Mouse (Mus musculus) heart, embryonic 14.5 days (tissue): Measurements from ENCODE around the gene Plagl1. TPM values are rescaled to one million over a fixed set of nuclear protein-coding genes. Genes with fewer than 3 reads are reported as not detected.

ENCODE experiments used
- ATAC-seq: fragments of 200-750 bp; cut with Nextera tagmentation; 2 replicates; pipeline ENCODE4 v1.8.0; 2017; ENCODE audit warnings: low read depth, moderate TSS enrichment; ENCODE audit not compliant: insufficient number of reproducible peaks, insufficient read depth, low FRiP score
- H3K27ac ChIP-seq, 2 experiments: fragments of 200-500 bp in 1 of 2; fragments of 300-500 bp in 1 of 2; sonication (generic) in 1 of 2; replicated peaks in 1 of 2; 2 replicates each; pipeline ENCODE4 v1.5.1; 2012 to 2014; ENCODE audit warnings: low read depth in 2 of 2, low read length in 2 of 2, control low read depth in 1 of 2, mild to moderate bottlenecking in 1 of 2, mixed read lengths in 1 of 2; ENCODE audit not compliant: control insufficient read depth in 1 of 2, insufficient read depth in 1 of 2
- H3K27me3 ChIP-seq: fragments of 300-500 bp; sonication (generic); 2 replicates; pipeline ENCODE4 v1.6.1; 2014; ENCODE audit warnings: mild to moderate bottlenecking, low read length, control low read depth; ENCODE audit not compliant: control insufficient read depth, insufficient read depth
- H3K36me3 ChIP-seq: fragments of 300-500 bp; sonication (generic); 2 replicates; pipeline ENCODE4 v1.6.1; 2014; ENCODE audit warnings: mild to moderate bottlenecking, control low read depth, low read length, mixed read lengths; ENCODE audit not compliant: control insufficient read depth, insufficient read depth
- H3K4me1 ChIP-seq, 2 experiments: fragments of 200-500 bp in 1 of 2; fragments of 300-500 bp in 1 of 2; sonication (generic) in 1 of 2; 2 replicates each; pipeline ENCODE4 v1.6.1; 2012 to 2014; ENCODE audit warnings: low read length in 2 of 2, control low read depth in 1 of 2, mixed read lengths in 1 of 2; ENCODE audit not compliant: control insufficient read depth in 2 of 2, insufficient read depth in 2 of 2
- H3K4me2 ChIP-seq: fragments of 300-500 bp; sonication (generic); 2 replicates; pipeline ENCODE4 v1.6.1; 2014; ENCODE audit warnings: mild to moderate bottlenecking, low read length
- H3K4me3 ChIP-seq, 2 experiments: fragments of 200-500 bp in 1 of 2; fragments of 300-500 bp in 1 of 2; sonication (generic) in 1 of 2; 2 replicates each; pipeline ENCODE4 v1.5.1; 2012 to 2014; ENCODE audit warnings: low read length in 2 of 2, mild to moderate bottlenecking in 2 of 2, control low read depth in 1 of 2, low read depth in 1 of 2, moderate library complexity in 1 of 2; ENCODE audit not compliant: control insufficient read depth in 1 of 2, insufficient read depth in 1 of 2
- H3K9ac ChIP-seq: fragments of 300-500 bp; sonication (generic); 2 replicates; pipeline ENCODE4 v1.6.1; 2014; ENCODE audit warnings: mild to moderate bottlenecking, low read length
- H3K9me3 ChIP-seq: fragments of 300-500 bp; sonication (generic); 2 replicates; pipeline ENCODE4 v1.6.1; 2016; ENCODE audit warnings: low read length, control low read depth; ENCODE audit not compliant: control insufficient read depth
- WGBS: fragments of 180-500 bp; shearing (Covaris S2); extraction: QIAGEN DNeasy Blood & Tissue Kit; methylation state at CpG from one replicate; pipeline ENCODE4 v1.1.7; 2014; 5-methylcytosine and 5-hydroxymethylcytosine counted together
- polyA plus RNA-seq: library from polyadenylated mRNA; unstranded; fragments of >200 nt; fragmentation: Nextera tagmentation; extraction: Ambion mirVana; gene quantifications from 2 replicates; pipeline ENCODE4 v1.2.1, GENCODE M21; 2014

The Plagl1 gene
- polyA plus RNA-seq, 1 experiment from 2014 or later = 279 TPM

DNA sequence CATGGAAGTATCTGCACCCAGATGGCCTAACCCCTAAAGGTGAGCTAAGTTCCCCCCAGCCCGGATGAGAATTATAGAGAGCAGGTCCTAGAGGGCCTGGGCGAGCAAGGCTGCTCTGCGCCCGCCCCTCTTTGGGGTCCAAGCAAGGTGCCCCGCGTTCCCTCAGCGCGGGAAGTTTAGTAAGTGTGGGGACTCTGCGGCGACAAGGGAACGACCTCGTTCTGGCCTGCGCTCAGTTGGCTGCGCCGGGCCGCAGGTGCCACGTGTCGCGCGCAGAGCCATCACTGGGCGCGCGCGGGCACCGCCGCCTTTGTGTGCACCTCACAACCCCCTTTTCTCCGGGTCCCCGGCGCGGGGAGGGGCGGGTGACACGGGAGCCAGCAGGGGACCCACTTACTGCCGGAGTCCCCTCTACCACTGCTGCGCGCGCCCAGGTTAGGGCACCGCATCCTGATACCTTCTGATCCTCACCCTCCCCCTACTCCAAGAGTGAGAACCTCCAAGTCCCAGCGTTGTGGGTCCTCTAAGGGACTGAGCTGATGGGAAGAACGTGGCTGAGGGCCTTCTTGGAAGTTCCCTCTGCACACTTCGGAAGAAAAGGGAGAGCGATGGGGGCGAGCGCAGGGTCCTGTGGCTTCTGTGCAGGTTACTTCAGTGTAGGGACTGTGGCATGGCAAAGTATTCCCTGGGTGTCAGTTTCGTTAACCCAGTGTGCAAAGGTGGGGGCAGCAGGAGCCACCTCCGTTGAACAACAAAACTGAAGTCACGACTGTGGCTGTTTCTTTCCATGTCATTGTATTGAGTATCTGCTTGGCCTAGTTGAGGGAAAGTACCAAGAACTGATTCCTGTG lies 742 bp downstream of the Plagl1 start:
- 17% methylated on average over 46 of the region's 46 CpGs for WGBS
- Histone ChIP-seq H3K9me3 (no peaks in the 10 kb centered on the region), H3K9ac (peak overlapping the region; percentile 60), H3K27me3 (peaks cover 21% of the 10 kb centered on the region), H3K4me3 (peak overlapping the region; percentile 37 to 42), H3K4me2 (peak overlapping the region; percentile 86), H3K27ac (no peak overlapping the region), H3K36me3 (no peaks in the 10 kb centered on the region), H3K4me1 (peaks cover 5 to 6% of the 10 kb centered on the region in 2 experiments; a peak in 1 of 4 replicates)
- no peak for ATAC-seq

DNA sequence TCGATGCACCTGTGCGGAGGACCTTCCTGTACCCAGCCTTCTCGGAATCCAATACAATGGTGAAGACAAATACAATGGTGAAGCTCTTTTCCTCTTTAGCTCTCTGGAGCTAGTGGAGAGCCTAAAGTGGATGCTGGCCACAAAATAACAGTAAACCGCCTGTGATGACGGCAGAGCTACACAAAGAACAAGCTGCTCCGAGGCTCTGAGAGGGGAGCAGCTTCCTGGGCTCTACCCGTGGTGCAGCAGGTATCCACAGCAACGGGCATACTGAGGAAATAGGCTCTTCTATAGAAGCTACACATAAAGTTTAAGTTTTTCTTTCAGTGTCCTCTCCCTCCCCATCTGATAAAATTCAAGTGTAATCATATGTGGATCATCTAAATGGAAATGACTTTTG lies 2.1 kb downstream of the Plagl1 start:
- Histone ChIP-seq H3K27ac (no peak overlapping the region), H3K4me1 (peaks cover 5 to 6% of the 10 kb centered on the region in 2 experiments; a peak in 1 of 4 replicates), H3K9me3 (no peaks in the 10 kb centered on the region), H3K36me3 (no peaks in the 10 kb centered on the region), H3K4me2 (no peak overlapping the region), H3K4me3 (no peak overlapping the region), H3K9ac (no peak overlapping the region), H3K27me3 (peaks cover 21% of the 10 kb centered on the region)
- 60% methylated on average over 8 of the region's 8 CpGs for WGBS
- ATAC-seq = no peak

GRCm38 (mm10) chr10:13063457-13063856 lies 3.2 kb downstream of the Plagl1 start:
- no peaks in the 10 kb centered on the region for H3K36me3 ChIP-seq
- H3K27me3 ChIP-seq = peaks cover 21% of the 10 kb centered on the region
- no peak overlapping the region for H3K4me2 ChIP-seq
- WGBS = 47% methylated on average over 7 of the region's 7 CpGs
- ATAC-seq = no peak
- no peaks in the 10 kb centered on the region for H3K9me3 ChIP-seq
- H3K9ac ChIP-seq = no peak overlapping the region
- H3K4me3 ChIP-seq = no peak overlapping the region
- no peak overlapping the region for H3K27ac ChIP-seq
- peaks cover 5 to 6% of the 10 kb centered on the region in 2 experiments; a peak in 1 of 4 replicates for H3K4me1 ChIP-seq

GRCm38 (mm10) chr10:13065129-13065752 lies 4.9 kb downstream of the Plagl1 start:
- Histone ChIP-seq H3K4me2 (no peak overlapping the region), H3K4me1 (peaks cover 5 to 6% of the 10 kb centered on the region in 2 experiments; a peak in 1 of 4 replicates), H3K9ac (no peak overlapping the region), H3K27ac (peak overlapping the region; percentile 14 to 30; a peak in 3 of 4 replicates), H3K4me3 (no peak overlapping the region), H3K9me3 (no peaks in the 10 kb centered on the region), H3K36me3 (no peaks in the 10 kb centered on the region), H3K27me3 (peaks cover 20% of the 10 kb centered on the region)
- WGBS = 62% methylated on average over 3 of the region's 3 CpGs
- peak; percentile 77 for ATAC-seq

- Histone ChIP-seq H3K9me3 (peaks cover 6% of the 10 kb centered on the region; the same call in 1 of the 2 replicates), H3K36me3 (no peaks in the 10 kb centered on the region), H3K27me3 (no peaks in the 10 kb centered on the region), H3K4me1 (no peaks in the 10 kb centered on the region), H3K4me2 (no peak overlapping the region), H3K9ac (no peak overlapping the region), H3K4me3 (no peak overlapping the region), H3K27ac (no peak overlapping the region)
- WGBS = 98% methylated on average over 2 of the region's 2 CpGs
- no peak for ATAC-seq
Measured at GRCm38 (mm10) chr10:13071031-13071430, 10.7 kb downstream of the Plagl1 start.

DNA sequence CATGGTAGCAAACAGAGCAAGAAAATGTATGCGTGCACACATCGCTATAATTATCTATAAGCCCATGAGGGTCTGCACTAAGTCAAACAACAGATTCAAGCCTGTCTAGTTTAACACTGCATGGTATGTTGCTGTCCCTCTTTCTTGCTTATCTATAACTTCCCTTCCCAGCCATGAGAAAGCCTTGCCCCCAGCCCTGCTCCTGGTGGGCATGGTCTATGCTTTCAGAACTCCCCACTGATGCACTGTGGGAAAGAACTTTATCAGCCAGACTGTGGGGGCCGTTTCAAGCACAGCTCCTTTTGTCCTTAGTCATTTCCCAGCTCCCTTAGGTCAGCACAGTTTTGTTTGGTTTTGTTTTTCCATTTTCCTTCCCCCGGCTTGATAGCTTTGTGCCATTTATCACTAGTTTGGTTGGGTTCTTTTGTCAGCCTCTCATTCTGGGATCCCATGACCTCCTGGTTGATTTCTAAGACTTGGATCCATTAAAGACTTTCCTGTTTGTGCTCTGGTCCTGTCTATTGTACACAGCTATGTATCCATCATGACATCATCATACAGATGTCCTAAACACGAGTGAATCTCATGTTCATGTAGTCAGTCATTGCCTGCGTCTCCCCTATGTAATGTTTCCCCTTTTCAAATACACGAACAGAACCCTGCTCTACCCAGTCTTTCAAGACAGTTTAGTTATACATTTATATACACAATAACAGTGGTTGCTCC lies 16.7 kb downstream of the Plagl1 start:
- H3K9ac ChIP-seq = no peak overlapping the region
- no peaks in the 10 kb centered on the region for H3K9me3 ChIP-seq
- peak; percentile 92 for ATAC-seq
- H3K36me3 ChIP-seq = no peaks in the 10 kb centered on the region
- 28% methylated on average over 7 of the region's 7 CpGs for WGBS
- peaks cover 11 to 15% of the 10 kb centered on the region in 2 experiments for H3K4me1 ChIP-seq
- no peaks in the 10 kb centered on the region for H3K27me3 ChIP-seq
- H3K4me2 ChIP-seq = no peak overlapping the region
- H3K4me3 ChIP-seq = no peak overlapping the region
- peak overlapping the region; percentile 79 to 80 for H3K27ac ChIP-seq

DNA sequence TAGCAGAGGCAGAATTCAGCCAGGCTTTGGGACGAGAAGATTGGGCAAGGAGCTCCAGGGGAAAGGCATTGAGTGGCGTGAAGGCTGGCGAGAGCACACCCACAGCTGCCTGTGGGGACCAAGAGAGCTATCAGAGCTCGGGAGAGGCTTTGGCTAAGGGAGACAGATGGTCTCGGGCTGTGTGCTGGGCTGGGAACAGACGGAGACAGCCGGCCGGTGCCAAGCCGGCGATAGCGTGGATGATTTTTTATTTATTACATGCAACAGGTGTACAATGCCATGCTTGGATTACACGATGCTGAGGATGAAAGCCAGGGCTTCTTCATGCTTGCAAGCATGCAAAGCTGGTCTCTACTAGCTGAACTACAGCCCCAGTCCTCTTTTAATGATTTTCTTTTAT lies 22.2 kb downstream of the Plagl1 start:
- Histone ChIP-seq H3K36me3 (no peaks in the 10 kb centered on the region), H3K9me3 (peaks cover 7% of the 10 kb centered on the region; the same call in 1 of the 2 replicates), H3K4me1 (peaks cover 2% of the 10 kb centered on the region in 2 experiments; a peak in 3 of 4 replicates), H3K27ac (no peak overlapping the region), H3K4me3 (no peak overlapping the region), H3K27me3 (no peaks in the 10 kb centered on the region), H3K4me2 (no peak overlapping the region), H3K9ac (no peak overlapping the region)
- ATAC-seq = no peak
- 85% methylated on average over 12 of the region's 12 CpGs for WGBS
